Mouse (Mus musculus): ENCODE measurements around the gene Lmnb2. TPM values are rescaled to one million over a fixed set of nuclear protein-coding genes. Genes with fewer than 3 reads are reported as not detected.

Gene Lmnb2
- polyA plus RNA-seq, 1 experiment from 2014 or later: 7.3 TPM

DNA sequence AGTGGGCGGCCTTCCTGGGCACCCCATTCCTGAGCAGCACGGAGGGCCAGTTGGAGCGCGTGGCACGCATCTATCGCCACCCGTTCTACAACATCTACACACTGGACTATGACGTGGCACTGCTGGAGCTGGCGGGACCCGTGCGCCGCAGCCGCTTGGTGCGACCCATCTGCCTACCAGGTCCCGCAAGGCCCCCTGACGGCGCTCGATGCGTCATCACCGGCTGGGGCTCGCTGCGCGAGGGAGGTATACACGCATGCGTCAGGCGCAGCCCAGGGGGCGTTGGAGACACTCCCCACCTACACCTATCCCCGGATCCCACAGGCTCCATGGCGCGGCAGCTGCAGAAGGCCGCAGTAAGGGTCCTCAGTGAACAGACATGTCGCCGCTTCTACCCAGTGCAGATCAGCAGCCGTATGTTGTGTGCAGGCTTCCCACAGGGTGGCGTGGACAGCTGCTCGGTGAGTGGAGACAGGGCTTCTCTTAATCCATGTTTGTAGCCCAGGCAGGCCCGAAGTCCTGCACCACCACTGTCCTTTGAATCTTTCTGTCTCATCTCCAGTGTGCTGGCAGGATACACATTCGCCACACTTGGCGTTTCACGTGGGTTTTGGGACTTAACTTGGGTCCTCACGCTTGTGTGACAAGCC, 20.1 kb downstream of the Lmnb2 start:
- H3K9ac ChIP-seq (ENCODE audit: low read length): peak overlapping the region; percentile 51; the same call in 1 of the 2 replicates
- peak overlapping the region; percentile 50 for H3K4me2 ChIP-seq (ENCODE audit: low read length)
- WGBS: 21% methylated on average over 41 of the region's 41 CpGs
- H3K4me1 ChIP-seq (ENCODE audit: control insufficient read depth in 2 of 2, insufficient read depth in 2 of 2, low read length in 2 of 2): peaks cover 6 to 22% of the 10 kb centered on the region in 2 experiments
- 0 out of 4 replicates have a peak overlapping the region, but pooled peaks of 1 of the 2 experiments have one; percentile 1 for H3K4me3 ChIP-seq (ENCODE audit: control insufficient read depth in 1 of 2, insufficient read depth in 1 of 2, low read depth in 1 of 2, low read length in 2 of 2)
- H3K27me3 ChIP-seq (ENCODE audit: control insufficient read depth, insufficient read depth, low read length): no peaks in the 10 kb centered on the region
- H3K9me3 ChIP-seq (ENCODE audit: control insufficient read depth, low read length): no peaks in the 10 kb centered on the region
- no peak for ATAC-seq (ENCODE audit: insufficient number of reproducible peaks, insufficient read depth, low FRiP score, low read depth)
- H3K36me3 ChIP-seq (ENCODE audit: control insufficient read depth, insufficient read depth, low read length): peaks cover 35% of the 10 kb centered on the region
- no peak overlapping the region for H3K27ac ChIP-seq (replicated peaks in 1 of 2; ENCODE audit: control insufficient read depth in 1 of 2, insufficient read depth in 1 of 2, low read depth in 2 of 2, low read length in 2 of 2)

DNA sequence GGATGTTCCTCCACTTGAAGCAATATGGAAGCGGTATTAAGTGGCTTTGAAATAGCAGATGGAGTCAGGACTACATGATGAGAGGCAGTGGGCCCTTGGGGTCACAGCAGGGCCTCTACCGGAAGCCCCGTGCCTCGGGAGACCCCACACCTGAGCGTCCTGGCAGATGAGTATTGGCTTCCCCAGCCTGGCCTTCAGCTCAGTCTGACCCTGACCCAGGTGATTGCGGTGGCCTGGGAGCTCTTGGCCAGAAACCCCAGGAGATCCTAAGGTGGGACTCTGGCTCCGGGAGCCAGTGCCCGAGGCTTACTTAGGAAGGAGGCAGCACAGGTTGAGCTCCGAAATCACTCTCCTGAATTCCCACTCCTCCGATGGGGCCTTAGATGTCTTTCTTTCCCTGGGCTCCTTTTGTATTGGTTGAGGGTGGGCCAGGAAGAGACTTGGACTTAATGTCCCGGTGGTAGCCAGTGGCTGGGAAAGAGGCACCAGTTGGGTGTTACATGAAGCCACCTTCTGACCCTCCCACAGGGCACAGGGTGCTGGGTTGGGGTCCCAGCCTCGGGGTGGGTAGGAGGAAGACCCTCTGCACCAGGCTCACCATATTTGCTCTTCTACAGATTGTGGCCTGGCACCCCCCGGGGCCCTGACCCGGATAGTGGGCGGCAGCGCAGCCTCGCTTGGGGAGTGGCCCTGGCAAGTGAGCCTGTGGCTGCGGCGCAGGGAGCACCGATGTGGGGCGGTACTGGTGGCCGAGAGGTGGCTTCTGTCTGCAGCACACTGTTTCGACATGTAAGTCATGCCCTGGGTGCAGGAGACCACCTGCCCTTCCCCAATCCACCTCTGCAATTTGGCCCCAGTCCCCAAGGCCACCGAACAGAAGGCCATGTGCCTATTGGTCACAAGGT, 21.2 kb downstream of the Lmnb2 start:
- Histone ChIP-seq H3K27me3 (ENCODE audit: control insufficient read depth, insufficient read depth, low read length) (no peaks in the 10 kb centered on the region), H3K4me2 (ENCODE audit: low read length) (no peak overlapping the region), H3K4me1 (ENCODE audit: control insufficient read depth in 2 of 2, insufficient read depth in 2 of 2, low read length in 2 of 2) (peaks cover 6 to 22% of the 10 kb centered on the region in 2 experiments), H3K9ac (ENCODE audit: low read length) (no peak overlapping the region), H3K9me3 (ENCODE audit: control insufficient read depth, low read length) (no peaks in the 10 kb centered on the region), H3K36me3 (ENCODE audit: control insufficient read depth, insufficient read depth, low read length) (peaks cover 23% of the 10 kb centered on the region), H3K4me3 (ENCODE audit: control insufficient read depth in 1 of 2, insufficient read depth in 1 of 2, low read depth in 1 of 2, low read length in 2 of 2) (no peak overlapping the region), H3K27ac (replicated peaks in 1 of 2; ENCODE audit: control insufficient read depth in 1 of 2, insufficient read depth in 1 of 2, low read depth in 2 of 2, low read length in 2 of 2) (no peak overlapping the region)
- WGBS: 68% methylated on average over 24 of the region's 24 CpGs
- ATAC-seq (ENCODE audit: insufficient number of reproducible peaks, insufficient read depth, low FRiP score, low read depth): no peak

DNA sequence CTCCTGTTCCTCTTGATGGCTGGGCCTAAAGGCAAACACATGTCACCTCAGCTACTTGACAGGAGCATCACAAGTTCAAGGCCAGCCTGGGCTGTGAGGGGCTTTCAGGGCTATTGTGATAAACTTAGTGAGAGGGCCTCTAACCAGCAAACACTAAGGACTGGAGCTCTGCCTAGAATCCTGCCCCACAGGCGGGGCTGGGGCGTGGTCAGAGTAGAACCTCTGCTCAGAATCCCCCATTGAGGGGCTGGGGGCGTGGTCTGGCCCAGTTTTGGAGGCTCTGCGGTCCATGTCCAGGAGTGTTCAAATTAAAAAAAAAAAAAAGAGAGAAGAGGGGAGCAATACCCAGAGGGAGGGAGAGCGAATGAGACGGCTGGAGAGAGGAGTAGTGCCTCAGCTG, 22.3 kb downstream of the Lmnb2 start:
- Histone ChIP-seq H3K9ac (ENCODE audit: low read length) (no peak overlapping the region), H3K4me2 (ENCODE audit: low read length) (no peak overlapping the region), H3K4me1 (ENCODE audit: control insufficient read depth in 2 of 2, insufficient read depth in 2 of 2, low read length in 2 of 2) (peaks cover 6 to 19% of the 10 kb centered on the region in 2 experiments), H3K36me3 (ENCODE audit: control insufficient read depth, insufficient read depth, low read length) (peaks cover 19% of the 10 kb centered on the region), H3K9me3 (ENCODE audit: control insufficient read depth, low read length) (no peaks in the 10 kb centered on the region), H3K27me3 (ENCODE audit: control insufficient read depth, insufficient read depth, low read length) (0 out of 2 replicates have a peak, but pooled peaks cover 2% of the 10 kb centered on the region), H3K27ac (replicated peaks in 1 of 2; ENCODE audit: control insufficient read depth in 1 of 2, insufficient read depth in 1 of 2, low read depth in 2 of 2, low read length in 2 of 2) (no peak overlapping the region), H3K4me3 (ENCODE audit: control insufficient read depth in 1 of 2, insufficient read depth in 1 of 2, low read depth in 1 of 2, low read length in 2 of 2) (no peak overlapping the region)
- WGBS: 76% methylated on average over 6 of the region's 6 CpGs
- ATAC-seq (ENCODE audit: insufficient number of reproducible peaks, insufficient read depth, low FRiP score, low read depth): no peak

- Histone ChIP-seq H3K9me3 (ENCODE audit: control insufficient read depth, low read length) (no peaks in the 10 kb centered on the region), H3K4me3 (ENCODE audit: control insufficient read depth in 1 of 2, insufficient read depth in 1 of 2, low read depth in 1 of 2, low read length in 2 of 2) (no peak overlapping the region), H3K27me3 (ENCODE audit: control insufficient read depth, insufficient read depth, low read length) (peaks cover 8% of the 10 kb centered on the region; the same call in 1 of the 2 replicates), H3K4me2 (ENCODE audit: low read length) (no peak overlapping the region), H3K9ac (ENCODE audit: low read length) (no peak overlapping the region), H3K4me1 (ENCODE audit: control insufficient read depth in 2 of 2, insufficient read depth in 2 of 2, low read length in 2 of 2) (peaks cover 6 to 19% of the 10 kb centered on the region in 2 experiments), H3K27ac (replicated peaks in 1 of 2; ENCODE audit: control insufficient read depth in 1 of 2, insufficient read depth in 1 of 2, low read depth in 2 of 2, low read length in 2 of 2) (no peak overlapping the region), H3K36me3 (ENCODE audit: control insufficient read depth, insufficient read depth, low read length) (peaks cover 19% of the 10 kb centered on the region)
- 84% methylated on average over 7 of the region's 7 CpGs for WGBS
- no peak for ATAC-seq (ENCODE audit: insufficient number of reproducible peaks, insufficient read depth, low FRiP score, low read depth)
Measured at GRCm38 (mm10) chr10:80895100-80895499, 22.9 kb downstream of the Lmnb2 start.

- Histone ChIP-seq H3K36me3 (ENCODE audit: control insufficient read depth, insufficient read depth, low read length) (no peaks in the 10 kb centered on the region), H3K4me2 (ENCODE audit: low read length) (no peak overlapping the region), H3K4me1 (ENCODE audit: control insufficient read depth in 2 of 2, insufficient read depth in 2 of 2, low read length in 2 of 2) (peaks cover 0 to 4% of the 10 kb centered on the region in 2 experiments; a peak in 1 of 4 replicates), H3K9ac (ENCODE audit: low read length) (no peak overlapping the region), H3K27ac (replicated peaks in 1 of 2; ENCODE audit: control insufficient read depth in 1 of 2, insufficient read depth in 1 of 2, low read depth in 2 of 2, low read length in 2 of 2) (no peak overlapping the region), H3K9me3 (ENCODE audit: control insufficient read depth, low read length) (no peaks in the 10 kb centered on the region), H3K27me3 (ENCODE audit: control insufficient read depth, insufficient read depth, low read length) (peaks cover 31% of the 10 kb centered on the region), H3K4me3 (ENCODE audit: control insufficient read depth in 1 of 2, insufficient read depth in 1 of 2, low read depth in 1 of 2, low read length in 2 of 2) (no peak overlapping the region)
- WGBS: 42% methylated on average over 11 of the region's 11 CpGs
- ATAC-seq (ENCODE audit: insufficient number of reproducible peaks, insufficient read depth, low FRiP score, low read depth): no peak
Measured at GRCm38 (mm10) chr10:80887181-80887580, 30.9 kb downstream of the Lmnb2 start.

GRCm38 (mm10) chr10:80881301-80881700, 36.7 kb downstream of the Lmnb2 start:
- no peak for ATAC-seq (ENCODE audit: insufficient number of reproducible peaks, insufficient read depth, low FRiP score, low read depth)
- Histone ChIP-seq H3K9me3 (ENCODE audit: control insufficient read depth, low read length) (no peaks in the 10 kb centered on the region), H3K27ac (replicated peaks in 1 of 2; ENCODE audit: control insufficient read depth in 1 of 2, insufficient read depth in 1 of 2, low read depth in 2 of 2, low read length in 2 of 2) (no peak overlapping the region), H3K27me3 (ENCODE audit: control insufficient read depth, insufficient read depth, low read length) (no peaks in the 10 kb centered on the region), H3K36me3 (ENCODE audit: control insufficient read depth, insufficient read depth, low read length) (no peaks in the 10 kb centered on the region), H3K4me1 (ENCODE audit: control insufficient read depth in 2 of 2, insufficient read depth in 2 of 2, low read length in 2 of 2) (peaks cover 7 to 8% of the 10 kb centered on the region in 2 experiments), H3K4me3 (ENCODE audit: control insufficient read depth in 1 of 2, insufficient read depth in 1 of 2, low read depth in 1 of 2, low read length in 2 of 2) (no peak overlapping the region), H3K9ac (ENCODE audit: low read length) (no peak overlapping the region), H3K4me2 (ENCODE audit: low read length) (no peak overlapping the region)
- WGBS: 27% methylated on average over 10 of the region's 10 CpGs

DNA sequence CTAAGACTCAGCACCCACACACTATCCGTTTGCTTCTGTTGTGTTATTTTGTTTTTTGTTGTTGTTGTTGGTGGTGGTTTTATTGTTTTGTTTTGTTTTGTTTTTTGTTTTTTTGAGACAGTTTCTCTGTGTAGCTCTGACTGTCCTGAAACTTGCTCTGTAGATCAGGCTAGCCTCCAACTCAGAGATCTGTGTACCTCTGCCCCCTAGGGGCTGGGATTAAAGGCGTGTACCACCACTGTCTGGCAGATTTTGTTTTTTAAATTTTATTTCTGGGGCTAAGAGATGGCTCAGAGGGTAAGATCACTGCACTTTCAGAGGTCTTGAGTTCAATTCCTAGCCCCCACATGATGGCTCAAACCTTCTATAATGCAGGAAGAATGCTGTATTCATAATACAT, 37.1 kb downstream of the Lmnb2 start:
- Histone ChIP-seq H3K27ac (replicated peaks in 1 of 2; ENCODE audit: control insufficient read depth in 1 of 2, insufficient read depth in 1 of 2, low read depth in 2 of 2, low read length in 2 of 2) (no peak overlapping the region), H3K9me3 (ENCODE audit: control insufficient read depth, low read length) (no peaks in the 10 kb centered on the region), H3K36me3 (ENCODE audit: control insufficient read depth, insufficient read depth, low read length) (no peaks in the 10 kb centered on the region), H3K9ac (ENCODE audit: low read length) (no peak overlapping the region), H3K27me3 (ENCODE audit: control insufficient read depth, insufficient read depth, low read length) (no peaks in the 10 kb centered on the region), H3K4me1 (ENCODE audit: control insufficient read depth in 2 of 2, insufficient read depth in 2 of 2, low read length in 2 of 2) (peaks cover 7 to 8% of the 10 kb centered on the region in 2 experiments), H3K4me3 (ENCODE audit: control insufficient read depth in 1 of 2, insufficient read depth in 1 of 2, low read depth in 1 of 2, low read length in 2 of 2) (no peak overlapping the region), H3K4me2 (ENCODE audit: low read length) (no peak overlapping the region)
- WGBS: 72% methylated on average over 2 of the region's 2 CpGs
- no peak for ATAC-seq (ENCODE audit: insufficient number of reproducible peaks, insufficient read depth, low FRiP score, low read depth)

All from heart, embryonic 14.5 days (tissue).